Mouse (Mus musculus) cerebellum, adult 18-20 months (tissue): ENCODE measurements around the gene Syt1.

ENCODE experiments used
- DNase-seq, 2 experiments: peaks; one replicate each; pipeline ENCODE4 v3.0.0; 2021

Gene Syt1

GRCm38 (mm10) chr10:108638095-108638494 is 372.7 kb downstream of the Syt1 start:
- no peak for DNase-seq

- DNase-seq, result no peak
These were observed 374.7 kb downstream of the Syt1 start for GRCm38 (mm10) chr10:108636086-108636485.

GRCm38 (mm10) chr10:108635616-108636015 is 375.2 kb downstream of the Syt1 start:
- no peak for DNase-seq

GRCm38 (mm10) chr10:108630841-108631240 is 379.9 kb downstream of the Syt1 start:
- peak; percentile 21 to 47 for DNase-seq

- no peak for DNase-seq
These were observed 384.4 kb downstream of the Syt1 start for GRCm38 (mm10) chr10:108626404-108626803.

GRCm38 (mm10) chr10:108623002-108623401 is 387.8 kb downstream of the Syt1 start:
- no peak for DNase-seq

- no peak for DNase-seq
These were observed 390.9 kb downstream of the Syt1 start for GRCm38 (mm10) chr10:108619861-108620260.

- no peak for DNase-seq
These were observed 391.6 kb downstream of the Syt1 start for GRCm38 (mm10) chr10:108619217-108619616.

GRCm38 (mm10) chr10:108610057-108610644 is 400.6 kb downstream of the Syt1 start:
- DNase-seq, result no peak

- no peak for DNase-seq
These were observed 408.9 kb downstream of the Syt1 start for GRCm38 (mm10) chr10:108601672-108602412.

GRCm38 (mm10) chr10:108600693-108601092 is 410.1 kb downstream of the Syt1 start:
- DNase-seq, result peak; percentile 55 to 57

GRCm38 (mm10) chr10:108597385-108597784 is 413.4 kb downstream of the Syt1 start:
- no peak for DNase-seq

GRCm38 (mm10) chr10:108596162-108596927 is 414.4 kb downstream of the Syt1 start:
- no peak for DNase-seq

- no peak for DNase-seq
These were observed 421.4 kb downstream of the Syt1 start for GRCm38 (mm10) chr10:108589355-108589754.

GRCm38 (mm10) chr10:108588924-108589323 is 421.9 kb downstream of the Syt1 start:
- peak; percentile 47 to 54 for DNase-seq

GRCm38 (mm10) chr10:108583694-108584093 is 427.1 kb downstream of the Syt1 start:
- peak; percentile 36 to 39 for DNase-seq

- DNase-seq, result no peak
These were observed 428.4 kb downstream of the Syt1 start for GRCm38 (mm10) chr10:108582397-108582730.

- DNase-seq, result no peak
These were observed 429.0 kb downstream of the Syt1 start for GRCm38 (mm10) chr10:108581555-108582396.

GRCm38 (mm10) chr10:108580786-108581420 is 429.9 kb downstream of the Syt1 start:
- no peak for DNase-seq

- peak; percentile 55 for DNase-seq
These were observed 431.4 kb downstream of the Syt1 start for GRCm38 (mm10) chr10:108579396-108579795.

GRCm38 (mm10) chr10:108577611-108578010 is 433.2 kb downstream of the Syt1 start:
- no peak for DNase-seq

GRCm38 (mm10) chr10:108572764-108573163 is 438.0 kb downstream of the Syt1 start:
- no peak for DNase-seq
